Mouse (Mus musculus): Measurements from ENCODE around the gene Hist1h3d. TPM values are rescaled to one million over a fixed set of nuclear protein-coding genes. Genes with fewer than 3 reads are reported as not detected.
"Not testable (repeated sequence)": the region's sequence is repeated elsewhere in the genome, so short reads cannot be mapped to it uniquely, and the experiment has no call there.

Hist1h3d gene
- polyA plus RNA-seq, 1 experiment from 2014 or later: 4.8 TPM

- Histone ChIP-seq H3K27ac (ENCODE audit: low read length) (no peak overlapping the region), H3K4me1 (ENCODE audit: control insufficient read depth, insufficient read depth, low read length) (no peaks in the 10 kb centered on the region), H3K4me2 (ENCODE audit: low read depth, low read length) (no peak overlapping the region), H3K36me3 (ENCODE audit: control insufficient read depth, insufficient read depth, low read length) (no peaks in the 10 kb centered on the region), H3K27me3 (replicated peaks; ENCODE audit: control insufficient read depth, insufficient read depth, low read length) (no peaks in the 10 kb centered on the region), H3K4me3 (ENCODE audit: low read length) (no peak overlapping the region), H3K9ac (ENCODE audit: low read depth, low read length) (no peak overlapping the region), H3K9me3 (ENCODE audit: control insufficient read depth, low read length) (no peaks in the 10 kb centered on the region)
- 84% methylated on average over 2 of the region's 2 CpGs for WGBS
- ATAC-seq: no peak
Observed at GRCm38 (mm10) chr13:23610393-23610792, 34.8 kb downstream of the Hist1h3d start.

- WGBS: 83% methylated on average over 3 of the region's 3 CpGs
- Histone ChIP-seq H3K9me3 (ENCODE audit: control insufficient read depth, low read length) (no peaks in the 10 kb centered on the region), H3K4me1 (ENCODE audit: control insufficient read depth, insufficient read depth, low read length) (no peaks in the 10 kb centered on the region), H3K4me3 (ENCODE audit: low read length) (no peak overlapping the region), H3K27me3 (replicated peaks; ENCODE audit: control insufficient read depth, insufficient read depth, low read length) (no peaks in the 10 kb centered on the region), H3K27ac (ENCODE audit: low read length) (no peak overlapping the region), H3K36me3 (ENCODE audit: control insufficient read depth, insufficient read depth, low read length) (no peaks in the 10 kb centered on the region), H3K9ac (ENCODE audit: low read depth, low read length) (no peak overlapping the region), H3K4me2 (ENCODE audit: low read depth, low read length) (no peak overlapping the region)
- ATAC-seq: no peak
Observed at GRCm38 (mm10) chr13:23611638-23612037, 36.1 kb downstream of the Hist1h3d start.

- peak overlapping the region; percentile 65 for H3K4me3 ChIP-seq (ENCODE audit: low read length)
- H3K4me1 ChIP-seq (ENCODE audit: control insufficient read depth, insufficient read depth, low read length): no peaks in the 10 kb centered on the region
- H3K27ac ChIP-seq (ENCODE audit: low read length): peak overlapping the region; percentile 97
- no peaks in the 10 kb centered on the region for H3K9me3 ChIP-seq (ENCODE audit: control insufficient read depth, low read length)
- no peak for ATAC-seq
- no peaks in the 10 kb centered on the region for H3K36me3 ChIP-seq (ENCODE audit: control insufficient read depth, insufficient read depth, low read length)
- H3K27me3 ChIP-seq (replicated peaks; ENCODE audit: control insufficient read depth, insufficient read depth, low read length): no peaks in the 10 kb centered on the region
- H3K4me2 ChIP-seq (ENCODE audit: low read depth, low read length): peak overlapping the region; percentile 91
- WGBS: 50% methylated on average over 12 of the region's 12 CpGs
- peak overlapping the region; percentile 71 for H3K9ac ChIP-seq (ENCODE audit: low read depth, low read length)
Observed at GRCm38 (mm10) chr13:23620056-23620732, 44.6 kb downstream of the Hist1h3d start.

- Histone ChIP-seq H3K27me3 (replicated peaks; ENCODE audit: control insufficient read depth, insufficient read depth, low read length) (no peaks in the 10 kb centered on the region), H3K4me2 (ENCODE audit: low read depth, low read length) (peak within 1 kb of the TSS; percentile 91), H3K27ac (ENCODE audit: low read length) (peak within 1 kb of the TSS; percentile 97), H3K9ac (ENCODE audit: low read depth, low read length) (peak within 1 kb of the TSS; percentile 83), H3K36me3 (ENCODE audit: control insufficient read depth, insufficient read depth, low read length) (no peaks in the 10 kb centered on the region), H3K4me3 (ENCODE audit: low read length) (peak within 1 kb of the TSS; percentile 65), H3K9me3 (ENCODE audit: control insufficient read depth, low read length) (no peaks in the 10 kb centered on the region), H3K4me1 (ENCODE audit: control insufficient read depth, insufficient read depth, low read length) (no peaks in the 10 kb centered on the region)
- peak; percentile 90 for ATAC-seq
- WGBS: under 1% methylated on average over 27 of the region's 27 CpGs
Observed at GRCm38 (mm10) chr13:23620733-23621531, 45.4 kb downstream of the Hist1h3d start, which contains the start of gene Hist1h2be. TSS of gene Hist1h2be (minus strand) at chr13:23621124.

GRCm38 (mm10) chr13:23621532-23622174, 46.1 kb downstream of the Hist1h3d start:
- ATAC-seq: peak; percentile 90
- 0% methylated on average over 18 of the region's 18 CpGs for WGBS
- no peaks in the 10 kb centered on the region for H3K36me3 ChIP-seq (ENCODE audit: control insufficient read depth, insufficient read depth, low read length)

GRCm38 (mm10) chr13:23622175-23622671, 46.7 kb downstream of the Hist1h3d start, which contains the start of gene Hist1h1e:
TSS of gene Hist1h1e (minus strand) at chr13:23622558.
- Histone ChIP-seq H3K9ac (ENCODE audit: low read depth, low read length) (peak within 1 kb of the TSS; percentile 83), H3K27ac (ENCODE audit: low read length) (peak within 1 kb of the TSS; percentile 97), H3K4me2 (ENCODE audit: low read depth, low read length) (peak within 1 kb of the TSS; percentile 91), H3K4me3 (ENCODE audit: low read length) (peak within 1 kb of the TSS; percentile 65)
- not testable (repeated sequence) for H3K36me3 ChIP-seq (ENCODE audit: control insufficient read depth, insufficient read depth, low read length); H3K27me3 ChIP-seq (replicated peaks; ENCODE audit: control insufficient read depth, insufficient read depth, low read length); H3K4me1 ChIP-seq (ENCODE audit: control insufficient read depth, insufficient read depth, low read length); H3K9me3 ChIP-seq (ENCODE audit: control insufficient read depth, low read length)
- whole genome bisulfite sequencing: under 1% methylated on average over 52 of the region's 53 CpGs
- ATAC-seq: peak; percentile 92

More at GRCm38 (mm10) chr13:23621532-23622174, 46.1 kb downstream of the Hist1h3d start:
- H3K9me3 ChIP-seq (ENCODE audit: control insufficient read depth, low read length): no peaks in the 10 kb centered on the region
- H3K27ac ChIP-seq (ENCODE audit: low read length): peak overlapping the region; percentile 97
- peak overlapping the region; percentile 65 for H3K4me3 ChIP-seq (ENCODE audit: low read length)
- H3K4me1 ChIP-seq (ENCODE audit: control insufficient read depth, insufficient read depth, low read length): no peaks in the 10 kb centered on the region
- no peaks in the 10 kb centered on the region for H3K27me3 ChIP-seq (replicated peaks; ENCODE audit: control insufficient read depth, insufficient read depth, low read length)
- H3K9ac ChIP-seq (ENCODE audit: low read depth, low read length): peak overlapping the region; percentile 83
- H3K4me2 ChIP-seq (ENCODE audit: low read depth, low read length): peak overlapping the region; percentile 91

- peak overlapping the region; percentile 65 for H3K4me3 ChIP-seq (ENCODE audit: low read length)
Observed at GRCm38 (mm10) chr13:23622861-23623450, 47.4 kb downstream of the Hist1h3d start.

More at GRCm38 (mm10) chr13:23622861-23623450, 47.4 kb downstream of the Hist1h3d start:
- Histone ChIP-seq H3K27ac (ENCODE audit: low read length) (peak overlapping the region; percentile 57), H3K36me3 (ENCODE audit: control insufficient read depth, insufficient read depth, low read length) (no peaks in the 10 kb centered on the region), H3K4me2 (ENCODE audit: low read depth, low read length) (peak overlapping the region; percentile 91), H3K4me1 (ENCODE audit: control insufficient read depth, insufficient read depth, low read length) (no peaks in the 10 kb centered on the region), H3K9me3 (ENCODE audit: control insufficient read depth, low read length) (no peaks in the 10 kb centered on the region), H3K27me3 (replicated peaks; ENCODE audit: control insufficient read depth, insufficient read depth, low read length) (no peaks in the 10 kb centered on the region), H3K9ac (ENCODE audit: low read depth, low read length) (peak overlapping the region; percentile 53; the same call in 1 of the 2 replicates)
- ATAC-seq: no peak
- 23% methylated on average over 7 of the region's 7 CpGs for WGBS
